Mouse (Mus musculus) stomach, postnatal 0 days (tissue): ENCODE measurements around the gene Ulk4. TPM values are rescaled to one million over a fixed set of nuclear protein-coding genes. Genes with fewer than 3 reads are reported as not detected.

Experiments used
- ATAC-seq: fragments of 200-750 bp; cut with Nextera tagmentation; 2 replicates; pipeline ENCODE4 v1.8.0; 2017; ENCODE audit not compliant: low FRiP score, low TSS enrichment
- DNase-seq: peaks from one replicate; pipeline ENCODE4 v3.0.0-alpha.2; 2016; ENCODE audit warnings: low spot score
- H3K27ac ChIP-seq: fragments of 300-500 bp; sonication (generic); replicated peaks from 2 replicates; pipeline ENCODE4 v1.5.1; 2014; ENCODE audit warnings: mild to moderate bottlenecking, control low read depth
- H3K27me3 ChIP-seq: fragments of 300-500 bp; sonication (generic); 2 replicates; pipeline ENCODE4 v1.6.1; 2014; ENCODE audit warnings: low read length; ENCODE audit not compliant: control insufficient read depth, insufficient read depth
- H3K36me3 ChIP-seq: fragments of 300-500 bp; sonication (generic); 2 replicates; pipeline ENCODE4 v1.6.1; 2014; ENCODE audit warnings: low read length, mixed read lengths; ENCODE audit not compliant: control insufficient read depth, insufficient read depth
- H3K4me1 ChIP-seq: fragments of 300-500 bp; sonication (generic); replicated peaks from 2 replicates; pipeline ENCODE4 v1.6.1; 2014; ENCODE audit warnings: antibody characterized with exemption; ENCODE audit not compliant: control insufficient read depth, insufficient read depth
- H3K4me2 ChIP-seq: fragments of 300-500 bp; sonication (generic); replicated peaks from 2 replicates; pipeline ENCODE4 v1.6.1; 2014; ENCODE audit warnings: low read depth, mild to moderate bottlenecking, control low read depth, moderate library complexity
- H3K4me3 ChIP-seq: fragments of 300-500 bp; sonication (generic); 2 replicates; pipeline ENCODE4 v1.5.1; 2014; ENCODE audit warnings: low read depth, low read length, control low read depth
- H3K9ac ChIP-seq: fragments of 300-500 bp; sonication (generic); 2 replicates; pipeline ENCODE4 v1.6.1; 2014; ENCODE audit warnings: mild to moderate bottlenecking, low read length, control low read depth, mixed read lengths
- H3K9me3 ChIP-seq: fragments of 300-500 bp; sonication (generic); 2 replicates; pipeline ENCODE4 v1.6.1; 2016; ENCODE audit warnings: low read length; ENCODE audit not compliant: control insufficient read depth
- CTCF ChIP-seq: IDR thresholded peaks from 2 replicates; pipeline ENCODE4 v1.5.1; 2016; ENCODE audit warnings: antibody characterized with exemption, low read depth, mild to moderate bottlenecking, moderate library complexity
- EP300 ChIP-seq: optimal IDR thresholded peaks from 2 replicates; pipeline ENCODE3; 2016; ENCODE audit warnings: antibody characterized with exemption
- WGBS: fragments of 180-500 bp; shearing (Covaris S2); extraction: QIAGEN DNeasy Blood & Tissue Kit; methylation state at CpG from one replicate; pipeline ENCODE4 v1.1.7; 2014; 5-methylcytosine and 5-hydroxymethylcytosine counted together
- polyA plus RNA-seq: library from polyadenylated mRNA; unstranded; fragments of >200 nt; fragmentation: Nextera tagmentation; extraction: Ambion mirVana; gene quantifications from 2 replicates; pipeline ENCODE4 v1.2.1, GENCODE M21; 2015

Gene Ulk4
- polyA plus RNA-seq, 1 experiment from 2014 or later = 73.3 TPM

- Histone ChIP-seq H3K4me2 (peak overlapping the region; percentile 58), H3K27me3 (no peaks in the 10 kb centered on the region), H3K4me3 (0 out of 2 replicates have a peak overlapping the region, but pooled peaks have one; percentile 37), H3K4me1 (no peaks in the 10 kb centered on the region), H3K27ac (no peak overlapping the region), H3K9me3 (no peaks in the 10 kb centered on the region), H3K36me3 (no peaks in the 10 kb centered on the region), H3K9ac (no peak overlapping the region)
- WGBS = 74% methylated on average over 3 of the region's 3 CpGs
- no peak for DNase-seq
- TF ChIP-seq EP300 (no peak), CTCF (no peak)
- peak; percentile 37; the same call in 1 of the 2 replicates for ATAC-seq
These were observed 9.4 kb upstream of the Ulk4 start for GRCm38 (mm10) chr9:121286325-121286901.

GRCm38 (mm10) chr9:121285341-121286324 is 8.6 kb upstream of the Ulk4 start:
- no peak overlapping the region for H3K27ac ChIP-seq
- WGBS = 18% methylated on average over 29 of the region's 29 CpGs
- H3K9me3 ChIP-seq = no peaks in the 10 kb centered on the region
- DNase-seq (peak; percentile 69), ATAC-seq (peak; percentile 85)
- H3K27me3 ChIP-seq = no peaks in the 10 kb centered on the region
- peak overlapping the region; percentile 58 for H3K4me2 ChIP-seq
- no peaks in the 10 kb centered on the region for H3K36me3 ChIP-seq
- peak overlapping the region; percentile 55 for H3K9ac ChIP-seq
- H3K4me1 ChIP-seq = no peaks in the 10 kb centered on the region
- H3K4me3 ChIP-seq = peak overlapping the region; percentile 37
- TF ChIP-seq EP300 (no peak), CTCF (no peak)

- Histone ChIP-seq H3K4me1 (no peaks in the 10 kb centered on the region), H3K36me3 (no peaks in the 10 kb centered on the region), H3K4me3 (no peak overlapping the region), H3K4me2 (no peak overlapping the region), H3K9me3 (no peaks in the 10 kb centered on the region), H3K9ac (no peak overlapping the region), H3K27me3 (no peaks in the 10 kb centered on the region), H3K27ac (no peak overlapping the region)
- ATAC-seq = no peak
- no peak for DNase-seq
- TF ChIP-seq EP300 (no peak), CTCF (peak; percentile 69)
- 87% methylated on average over 3 of the region's 3 CpGs for WGBS
These were observed 7.4 kb upstream of the Ulk4 start for GRCm38 (mm10) chr9:121284422-121284821.

- H3K9ac ChIP-seq = no peak overlapping the region
- no peak for ATAC-seq
- TF ChIP-seq CTCF (peak; percentile 76), EP300 (no peak)
- H3K4me1 ChIP-seq = no peaks in the 10 kb centered on the region
- H3K9me3 ChIP-seq = no peaks in the 10 kb centered on the region
- no peaks in the 10 kb centered on the region for H3K36me3 ChIP-seq
- WGBS = 99% methylated on average over 6 of the region's 6 CpGs
- no peaks in the 10 kb centered on the region for H3K27me3 ChIP-seq
- H3K27ac ChIP-seq = no peak overlapping the region
- no peak overlapping the region for H3K4me3 ChIP-seq
- DNase-seq = no peak
- no peak overlapping the region for H3K4me2 ChIP-seq
These were observed 6.7 kb upstream of the Ulk4 start for GRCm38 (mm10) chr9:121283620-121284185.

- ATAC-seq (no peak), DNase-seq (no peak)
- H3K27me3 ChIP-seq = no peaks in the 10 kb centered on the region
- no peak for TF ChIP-seq EP300
- TF ChIP-seq CTCF = no peak
- H3K27ac ChIP-seq = no peak overlapping the region
- 76% methylated on average over 6 of the region's 6 CpGs for WGBS
- H3K4me2 ChIP-seq = no peak overlapping the region
- H3K4me3 ChIP-seq = no peak overlapping the region
- no peak overlapping the region for H3K9ac ChIP-seq
- H3K9me3 ChIP-seq = no peaks in the 10 kb centered on the region
- H3K4me1 ChIP-seq = no peaks in the 10 kb centered on the region
- H3K36me3 ChIP-seq = no peaks in the 10 kb centered on the region
These were observed 4.9 kb upstream of the Ulk4 start for GRCm38 (mm10) chr9:121281891-121282290.
